8 mouse cellular contexts compared by ENCODE assay signal in genomic region chr11:75245372-75246330, GRCm38 (mm10). TPM values are rescaled to one million over a fixed set of nuclear protein-coding genes. Genes with fewer than 3 reads are reported as not detected.
A peak's percentile ranks its signal among the peaks of the same experiment; 100 is the strongest.
DNase-seq lines count a peak whose midpoint lies in the region; ATAC-seq and TF ChIP-seq lines count a peak whose summit lies in the region.

No protein-coding gene starts in this region.

- H3K4me2 ChIP-seq in heart, postnatal 0 days (ENCODE audit: low read depth, low read length): 0 out of 2 replicates have a peak overlapping the region, but pooled peaks have one; percentile 0
- no peak overlapping the region; the same call in 1 of the 2 replicates for H3K4me2 ChIP-seq in intestine, embryonic 15.5 days (replicated peaks)
- no peak overlapping the region for H3K4me2 ChIP-seq in midbrain, embryonic 12.5 days (replicated peaks)

- no peaks in the 10 kb centered on the region for H3K9me3 ChIP-seq in heart, postnatal 0 days (replicated peaks; ENCODE audit: control insufficient read depth, low read length)
- H3K9me3 ChIP-seq in intestine, embryonic 15.5 days: no peaks in the 10 kb centered on the region
- H3K9me3 ChIP-seq in midbrain, embryonic 12.5 days: no peaks in the 10 kb centered on the region

- no peak for TF ChIP-seq EP300 in heart, postnatal 0 days (IDR thresholded peaks at IDR 0.05; ENCODE audit: low read depth)

- no peaks in the 10 kb centered on the region for H3K27me3 ChIP-seq in heart, postnatal 0 days (ENCODE audit: control insufficient read depth, insufficient read depth, low read length)
- no peaks in the 10 kb centered on the region for H3K27me3 ChIP-seq in intestine, embryonic 15.5 days (replicated peaks)
- no peaks in the 10 kb centered on the region for H3K27me3 ChIP-seq in midbrain, embryonic 12.5 days

- no peak for ATAC-seq in heart, postnatal 0 days (ENCODE audit: insufficient read depth, low read depth)
- peak; percentile 66 for ATAC-seq in intestine, embryonic 15.5 days
- ATAC-seq in midbrain, embryonic 12.5 days (ENCODE audit: low FRiP score, low read depth): peak; percentile 49; the same call in 1 of the 2 replicates

- H3K4me3 ChIP-seq in heart, postnatal 0 days (ENCODE audit: low read depth, low read length): no peak overlapping the region
- no peak overlapping the region for H3K4me3 ChIP-seq in intestine, embryonic 15.5 days (replicated peaks)
- no peak overlapping the region for H3K4me3 ChIP-seq in midbrain, embryonic 12.5 days

- no peak for TF ChIP-seq CTCF in heart, postnatal 0 days (IDR thresholded peaks at IDR 0.05; ENCODE audit: low read depth)
- TF ChIP-seq CTCF in brain, embryonic 14.5 days (IDR thresholded peaks at IDR 0.05; ENCODE audit: borderline replicate concordance, extremely low read depth, insufficient read depth, insufficient read length): no peak

- 36% methylated on average over 16 of the region's 16 CpGs for WGBS in heart, postnatal 0 days
- WGBS in intestine, embryonic 15.5 days: 42% methylated on average over 16 of the region's 16 CpGs
- 48% methylated on average over 16 of the region's 16 CpGs for WGBS in midbrain, embryonic 12.5 days

- no peak for TF ChIP-seq POLR2A in brain, embryonic 14.5 days (IDR thresholded peaks at IDR 0.05; ENCODE audit: borderline replicate concordance, extremely low read depth, insufficient read depth, insufficient read length, poor library complexity, severe bottlenecking)

- H3K9ac ChIP-seq in heart, postnatal 0 days (replicated peaks; ENCODE audit: low read depth, low read length): peak overlapping the region; percentile 0; the same call in 1 of the 2 replicates
- no peak overlapping the region for H3K9ac ChIP-seq in intestine, embryonic 15.5 days
- no peak overlapping the region for H3K9ac ChIP-seq in midbrain, embryonic 12.5 days (replicated peaks)

- H3K36me3 ChIP-seq in heart, postnatal 0 days (replicated peaks; ENCODE audit: control insufficient read depth, insufficient read depth, low read length): no peaks in the 10 kb centered on the region
- H3K36me3 ChIP-seq in intestine, embryonic 15.5 days: no peaks in the 10 kb centered on the region
- H3K36me3 ChIP-seq in midbrain, embryonic 12.5 days: no peaks in the 10 kb centered on the region

- DNase-seq in heart, postnatal 0 days (ENCODE audit: low spot score): no peak
- DNase-seq in heart, postnatal 4 days: no peak
- DNase-seq in brain, embryonic 14.5 days (ENCODE audit: low read depth): peak; percentile 74
- no peak for DNase-seq in layer of hippocampus, postnatal 25 days (ENCODE audit: extremely low spot score in 1 of 2, low spot score in 1 of 2)
- DNase-seq in thymus, postnatal 10 days (ENCODE audit: low spot score in 2 of 2): no peak
- DNase-seq in left cerebral cortex, postnatal 10 days (ENCODE audit: extremely low spot score in 1 of 2, low spot score in 2 of 2): no peak

- intact Hi-C loops in left cerebral cortex, postnatal 10 days (cut with DNase I): no loop called here

- peaks cover 65% of the 10 kb centered on the region for H3K4me1 ChIP-seq in heart, postnatal 0 days (ENCODE audit: control insufficient read depth, insufficient read depth)
- H3K4me1 ChIP-seq in intestine, embryonic 15.5 days (replicated peaks): peaks cover 18% of the 10 kb centered on the region
- H3K4me1 ChIP-seq in midbrain, embryonic 12.5 days: peaks cover 19% of the 10 kb centered on the region

- peak overlapping the region; percentile 82 for H3K27ac ChIP-seq in heart, postnatal 0 days (ENCODE audit: low read depth)
- peak overlapping the region; percentile 49; the same call in 1 of the 2 replicates for H3K27ac ChIP-seq in intestine, embryonic 15.5 days
- peak overlapping the region; percentile 27 for H3K27ac ChIP-seq in midbrain, embryonic 12.5 days (replicated peaks)

RNA-seq across cellular contexts. Expression of gene Rtn4rl1, which starts 52.1 kb away (rescaled TPM):
- 6.0 and 19.7 TPM in 2 replicates for total RNA-seq in heart, postnatal 0 days (2014; rRNA removed; ENCODE audit: low replicate concordance)
- polyA plus RNA-seq in heart, postnatal 0 days (2015; fragmentation: Nextera tagmentation; extraction: Ambion mirVana): 12.2 and 12.8 TPM in 2 replicates
- total RNA-seq in heart, postnatal 4 days (2021): 10 to 100 TPM; 20.3 to 23.2 TPM
- polyA plus RNA-seq in brain, embryonic 14.5 days (2012; rRNA removed): 6.6 and 12.1 TPM in 2 replicates
- polyA plus RNA-seq in intestine, embryonic 15.5 days (2015; fragmentation: Nextera tagmentation; extraction: Ambion mirVana): 1.7 and 1.8 TPM in 2 replicates
- 9.3 and 10.2 TPM in 2 replicates for polyA plus RNA-seq in midbrain, embryonic 12.5 days (2016; fragmentation: Nextera tagmentation; extraction: Ambion mirVana)
- 100 to 1,000 TPM in 1 of 2 experiments, 10 to 100 TPM in 1; 94.7 to 106 TPM for total RNA-seq in layer of hippocampus, postnatal 25 days (2021)
- total RNA-seq in left cerebral cortex, postnatal 10 days (2021): 10 to 100 TPM; 44.8 to 46.9 TPM

RNA-seq across cellular contexts. Expression of gene Dph1, which starts 54.6 kb away (rescaled TPM):
- 34.4 and 72.1 TPM in 2 replicates for total RNA-seq in heart, postnatal 0 days (2014; rRNA removed; ENCODE audit: low replicate concordance)
- 19.3 and 20.2 TPM in 2 replicates for polyA plus RNA-seq in heart, postnatal 0 days (2015; fragmentation: Nextera tagmentation; extraction: Ambion mirVana)
- total RNA-seq in heart, postnatal 4 days (2021): 10 to 100 TPM; 15.0 to 17.4 TPM
- polyA plus RNA-seq in brain, embryonic 14.5 days (2012; rRNA removed): 19.3 and 23.9 TPM in 2 replicates
- 23.4 and 23.8 TPM in 2 replicates for polyA plus RNA-seq in intestine, embryonic 15.5 days (2015; fragmentation: Nextera tagmentation; extraction: Ambion mirVana)
- polyA plus RNA-seq in midbrain, embryonic 12.5 days (2016; fragmentation: Nextera tagmentation; extraction: Ambion mirVana): 15.8 and 17.6 TPM in 2 replicates
- total RNA-seq in layer of hippocampus, postnatal 25 days (2021): 10 to 100 TPM; 35.4 to 36.1 TPM
- 10 to 100 TPM; 14.1 to 15.9 TPM for total RNA-seq in left cerebral cortex, postnatal 10 days (2021)

Comparison
In these comparisons a context has a peak if more than half of its experiments do, and no peak if none do; other contexts are left out.
1. H3K27ac ChIP-seq: peak in every context shown above with its lines; median percentile 82 in heart, postnatal 0 days; 49 in intestine, embryonic 15.5 days; 27 in midbrain, embryonic 12.5 days.